Mouse (Mus musculus) macrophage (primary cell): ENCODE results near the gene Fam32a. TPM values are rescaled to one million over a fixed set of nuclear protein-coding genes. Genes with fewer than 3 reads are reported as not detected.

Experiments used
- H3K27ac ChIP-seq: fragments of 350-480 bp; formaldehyde crosslinking; 2 replicates; pipeline ENCODE4 v1.9.0; 2021
- H3K36me3 ChIP-seq: fragments of 350-480 bp; formaldehyde crosslinking; 2 replicates; pipeline ENCODE4 v1.9.0; 2021; ENCODE audit errors: inconsistent target
- H3K4me3 ChIP-seq: fragments of 350-480 bp; formaldehyde crosslinking; 2 replicates; pipeline ENCODE4 v1.9.0; 2021; ENCODE audit errors: inconsistent target
- H3K79me2 ChIP-seq: fragments of 350-480 bp; formaldehyde crosslinking; 2 replicates; pipeline ENCODE4 v1.9.0; 2021; ENCODE audit errors: inconsistent target
- WGBS: methylation state at CpG from one replicate; pipeline ENCODE4 v1.1.7; 2026; ENCODE audit warnings: inconsistent platforms; ENCODE audit not compliant: missing documents; 5-methylcytosine and 5-hydroxymethylcytosine counted together
- polyA plus RNA-seq: library from polyadenylated mRNA; stranded (reverse); fragments of 250-400 nt; gene quantifications from 3 replicates; pipeline ENCODE4 v1.2.4, GENCODE M21; 2018; ENCODE audit warnings: inconsistent platforms
- total RNA-seq, 78 experiments: library from RNA; depleted of rRNA; stranded (reverse); fragments of 250-400 nt; gene quantifications; 1 replicate in 9 of 78; 2 replicates in 24 of 78; 3 replicates in 43 of 78; 4 replicates in 2 of 78; pipeline ENCODE4 v1.2.4; 2018; ENCODE audit warnings: inconsistent platforms in 56 of 78

Gene Fam32a
- total RNA-seq (2018; cell fraction: chromatin; rRNA removed) = 10 to 100 TPM; 14.7 to 41.6 (median 26.0) TPM
- 10 to 100 TPM; 50.2 to 73.9 (median 58.4) TPM for total RNA-seq (2018; cell fraction: cytosol; rRNA removed)
- total RNA-seq (2018; cell fraction: nucleus; rRNA removed) = 10 to 100 TPM; 21.7 to 63.1 (median 34.0) TPM
- 53.0 to 65.8 TPM (median 59.4 TPM) in 3 replicates for polyA plus RNA-seq

DNA sequence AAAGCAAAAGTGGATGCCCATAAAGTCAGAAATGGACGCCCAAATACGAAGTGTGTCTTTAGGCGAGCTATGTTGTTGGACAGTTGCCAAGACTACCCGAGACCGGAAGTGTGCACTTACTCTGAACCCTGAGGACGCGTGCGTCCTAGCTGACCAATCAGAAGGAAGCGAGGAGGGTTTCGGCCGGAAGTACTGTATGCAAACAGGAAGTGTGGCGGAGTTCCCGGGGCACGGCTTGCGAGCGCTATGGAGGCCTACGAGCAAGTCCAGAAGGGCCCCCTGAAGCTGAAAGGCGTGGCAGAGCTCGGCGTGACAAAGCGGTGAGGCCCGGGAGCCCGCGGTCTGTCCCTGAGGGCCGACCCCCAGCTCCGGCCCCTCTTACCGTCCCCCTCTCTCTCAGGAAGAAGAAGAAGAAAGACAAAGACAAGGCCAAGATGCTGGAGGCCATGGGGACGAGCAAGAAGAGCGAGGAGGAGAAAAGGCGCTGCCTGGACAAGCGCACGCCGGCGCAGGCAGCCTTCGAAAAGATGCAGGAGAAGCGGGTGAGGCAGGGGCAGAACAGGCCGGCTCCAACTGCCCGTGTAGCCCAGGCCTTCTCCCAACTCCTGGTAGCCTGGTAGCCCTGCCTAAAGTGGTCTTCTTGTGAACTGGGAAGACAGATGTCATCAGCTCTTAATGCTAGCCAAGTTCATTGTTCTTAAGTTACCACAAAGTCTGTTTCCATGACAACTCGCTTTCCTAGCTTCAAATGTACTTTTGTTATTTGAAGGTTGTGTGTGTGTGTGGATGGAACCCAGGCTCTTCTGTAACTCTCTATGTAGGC, at the start of gene Fam32a:
Gene Fam32a, plus strand, starts transcription at position 190 of the 823 bp plus-strand sequence.
- H3K36me3 ChIP-seq = peaks cover 29% of the 10 kb centered on the region
- WGBS = 14% methylated on average over 39 of the region's 39 CpGs
- peaks cover 27% of the 10 kb centered on the region for H3K79me2 ChIP-seq
- peak within 1 kb of the TSS; percentile 59 for H3K27ac ChIP-seq
- peak within 1 kb of the TSS; percentile 88 for H3K4me3 ChIP-seq

DNA sequence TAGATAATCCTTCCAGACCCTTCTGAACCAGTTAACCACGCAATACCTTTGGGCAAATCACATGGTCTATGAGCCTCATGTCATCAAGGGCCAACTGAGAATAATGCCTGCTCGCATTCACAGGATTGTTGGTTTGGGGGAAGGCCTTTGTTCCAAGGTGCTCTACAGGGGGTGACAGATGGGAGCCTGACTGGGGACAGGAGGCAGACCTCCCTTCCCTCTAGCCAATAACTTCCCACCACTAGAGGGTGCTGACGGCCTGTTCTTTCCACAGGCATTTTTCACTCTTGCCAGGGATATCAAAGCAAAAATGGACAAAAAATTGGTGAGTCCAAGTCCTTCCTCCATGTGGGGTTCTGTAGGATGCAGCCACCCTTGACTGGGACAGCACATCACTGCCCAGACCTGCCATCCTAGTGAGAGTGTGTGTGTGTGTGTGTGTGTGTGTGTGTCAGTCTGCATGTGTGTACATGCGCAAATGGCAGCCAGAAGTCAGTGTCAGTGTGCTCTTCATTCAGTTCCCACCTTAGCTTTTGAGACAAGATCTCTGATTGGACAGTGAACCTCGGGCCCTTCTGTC, 42.1 kb upstream of the Fam32a start:
- H3K79me2 ChIP-seq = no peaks in the 10 kb centered on the region
- 66% methylated on average over 5 of the region's 5 CpGs for WGBS
- peaks cover 66% of the 10 kb centered on the region for H3K36me3 ChIP-seq
- no peak overlapping the region for H3K4me3 ChIP-seq
- H3K27ac ChIP-seq = no peak overlapping the region

DNA sequence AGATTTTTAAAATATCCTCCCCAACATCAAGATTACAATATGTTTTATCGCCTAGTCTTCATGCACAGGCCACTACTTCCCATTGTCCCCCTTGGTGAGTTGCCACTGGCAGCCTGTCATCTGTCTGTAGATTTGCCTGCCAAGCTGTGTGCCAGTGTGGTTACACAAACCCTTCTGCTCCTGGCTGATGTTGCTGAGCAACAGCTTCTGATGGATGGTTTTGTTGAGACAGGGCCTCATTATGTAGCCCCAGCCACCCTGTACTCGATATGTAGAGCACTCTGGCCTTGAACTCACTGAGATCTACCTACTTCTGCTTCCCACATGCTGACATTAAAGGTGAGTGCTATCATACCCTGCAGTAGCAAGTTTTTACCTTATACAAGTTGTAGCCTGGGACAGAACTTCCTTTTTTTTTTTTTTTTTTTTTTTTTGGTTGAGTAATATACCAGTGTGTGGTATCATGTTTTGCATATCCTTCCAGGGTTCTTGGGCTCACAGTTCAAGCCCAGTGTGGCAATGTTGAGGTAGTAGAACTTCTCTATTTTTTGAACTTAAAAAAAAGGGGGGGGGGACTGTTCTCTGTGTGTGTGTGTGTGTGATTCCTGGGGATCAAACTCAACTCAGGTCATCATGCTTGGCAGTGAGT, 35.9 kb upstream of the Fam32a start:
- 14% methylated on average over 2 of the region's 2 CpGs for WGBS
- H3K4me3 ChIP-seq = no peak overlapping the region
- H3K79me2 ChIP-seq = no peaks in the 10 kb centered on the region
- peaks cover 19% of the 10 kb centered on the region; the same call in 1 of the 2 replicates for H3K36me3 ChIP-seq
- no peak overlapping the region for H3K27ac ChIP-seq

DNA sequence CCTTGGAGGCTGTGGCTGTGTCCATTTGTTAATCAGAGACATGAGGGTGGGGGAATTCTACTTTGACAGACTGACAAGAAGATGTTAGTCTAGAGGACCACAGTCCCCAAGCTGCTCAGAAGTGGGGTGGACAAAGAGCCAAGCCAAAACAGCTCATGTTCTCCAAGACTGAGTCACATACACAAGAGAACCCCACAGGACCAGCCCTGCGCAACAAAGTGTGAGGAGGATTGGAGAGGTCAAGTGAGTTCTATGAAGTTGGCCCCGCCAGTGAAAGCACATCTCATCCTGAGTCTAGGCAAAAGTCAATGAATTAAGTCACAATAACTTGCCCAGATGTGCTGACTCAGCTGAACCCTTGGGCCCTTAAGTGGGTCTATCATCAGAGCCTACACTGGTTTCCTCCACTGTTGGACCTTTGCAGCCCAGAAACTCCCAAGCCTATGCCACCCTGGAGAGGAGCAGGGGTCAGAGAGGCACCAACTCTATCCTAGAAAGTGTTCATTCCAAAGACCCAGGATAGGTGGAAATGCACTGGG, 31.7 kb upstream of the Fam32a start:
- Histone ChIP-seq H3K4me3 (no peak overlapping the region), H3K36me3 (no peaks in the 10 kb centered on the region), H3K79me2 (no peaks in the 10 kb centered on the region), H3K27ac (no peak overlapping the region)
- WGBS = 100% methylated on average over 1 of the region's 2 CpGs

DNA sequence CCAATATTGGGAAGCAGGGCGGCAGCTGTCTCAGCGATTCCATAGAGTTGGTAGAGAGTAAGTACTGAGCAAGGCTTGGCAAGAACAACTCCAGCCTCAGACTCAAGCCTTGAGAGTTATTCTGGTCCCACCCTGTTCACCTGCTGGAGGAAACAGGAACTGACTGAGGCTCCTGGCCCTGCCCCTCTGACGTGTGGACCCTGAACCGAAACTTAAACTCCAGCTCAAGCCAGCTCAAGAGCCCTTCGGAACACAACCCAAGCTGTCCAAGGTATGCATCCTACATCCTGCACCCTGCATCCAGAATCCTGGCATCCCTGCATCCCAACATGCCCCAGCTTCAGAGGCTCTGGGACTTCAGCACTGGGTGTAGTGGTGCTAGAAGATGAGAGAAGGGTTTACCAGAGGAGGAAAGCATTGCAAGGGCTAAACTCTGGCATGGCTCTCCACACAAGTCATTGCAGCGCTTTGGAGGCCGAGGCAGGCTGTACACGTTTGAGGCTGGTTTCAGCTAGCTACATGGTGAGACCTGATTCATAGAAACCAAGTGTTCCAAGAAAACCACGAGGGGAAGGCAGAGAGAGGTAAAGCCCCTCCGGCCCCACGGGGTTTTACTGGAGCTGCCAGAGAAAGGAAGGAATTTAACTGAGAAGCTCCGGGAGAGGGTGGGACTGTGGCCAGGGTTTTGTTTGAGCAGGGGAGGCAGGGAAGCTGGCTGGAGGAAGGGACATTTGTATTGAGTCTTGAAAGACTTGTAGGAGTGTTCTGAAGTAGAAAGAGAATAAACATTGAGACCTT, 29.9 kb upstream of the Fam32a start, which contains the start of gene Hsh2d:
Gene Hsh2d, plus strand, starts transcription at position 222 of the 798 bp plus-strand sequence.
- H3K27ac ChIP-seq = no peak within 1 kb of the TSS
- H3K4me3 ChIP-seq = no peak within 1 kb of the TSS; the same call in 1 of the 2 replicates
- H3K36me3 ChIP-seq = no peaks in the 10 kb centered on the region; the same call in 1 of the 2 replicates
- WGBS = 34% methylated on average over 12 of the region's 12 CpGs
- H3K79me2 ChIP-seq = no peaks in the 10 kb centered on the region

DNA sequence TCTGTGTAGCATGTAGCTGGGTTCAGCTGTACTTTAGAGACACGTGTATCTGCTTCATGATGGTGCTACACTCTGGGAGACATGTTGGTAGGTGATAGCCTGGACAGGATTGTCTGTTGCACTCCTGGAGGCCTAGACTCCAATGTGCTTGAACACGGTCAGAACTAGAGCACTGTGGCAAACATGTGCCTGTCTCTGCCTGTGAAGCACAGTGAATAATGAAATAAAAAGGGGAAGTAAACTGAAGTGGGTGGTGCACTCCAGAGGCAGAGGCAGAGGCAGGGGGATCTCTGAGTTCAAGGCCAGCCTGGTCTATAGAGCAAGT, 29.4 kb upstream of the Fam32a start:
- H3K4me3 ChIP-seq = no peak overlapping the region
- no peaks in the 10 kb centered on the region; the same call in 1 of the 2 replicates for H3K36me3 ChIP-seq
- no peaks in the 10 kb centered on the region for H3K79me2 ChIP-seq
- WGBS = 18% methylated on average over 2 of the region's 2 CpGs
- H3K27ac ChIP-seq = no peak overlapping the region

DNA sequence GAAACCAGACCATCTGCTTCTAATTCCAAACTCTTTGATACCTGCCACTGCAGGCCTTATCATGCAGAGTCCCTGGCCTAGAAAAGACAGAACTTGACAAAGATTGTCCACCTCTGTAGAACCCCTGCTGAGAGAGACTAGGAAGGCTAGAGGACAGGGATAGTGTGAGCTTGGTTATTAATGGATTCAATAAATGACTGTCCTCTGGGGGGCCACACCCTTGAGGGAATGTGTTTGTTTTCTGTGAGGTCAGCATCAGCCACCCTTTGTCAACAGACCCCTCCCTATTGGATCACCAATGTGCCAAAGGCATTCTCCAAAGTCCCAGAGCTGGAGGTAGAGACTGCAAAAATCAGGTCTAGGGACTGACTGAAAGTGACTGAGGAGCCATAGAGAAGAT, 27.5 kb upstream of the Fam32a start:
- Histone ChIP-seq H3K36me3 (no peaks in the 10 kb centered on the region; the same call in 1 of the 2 replicates), H3K27ac (no peak overlapping the region), H3K79me2 (no peaks in the 10 kb centered on the region), H3K4me3 (no peak overlapping the region)

DNA sequence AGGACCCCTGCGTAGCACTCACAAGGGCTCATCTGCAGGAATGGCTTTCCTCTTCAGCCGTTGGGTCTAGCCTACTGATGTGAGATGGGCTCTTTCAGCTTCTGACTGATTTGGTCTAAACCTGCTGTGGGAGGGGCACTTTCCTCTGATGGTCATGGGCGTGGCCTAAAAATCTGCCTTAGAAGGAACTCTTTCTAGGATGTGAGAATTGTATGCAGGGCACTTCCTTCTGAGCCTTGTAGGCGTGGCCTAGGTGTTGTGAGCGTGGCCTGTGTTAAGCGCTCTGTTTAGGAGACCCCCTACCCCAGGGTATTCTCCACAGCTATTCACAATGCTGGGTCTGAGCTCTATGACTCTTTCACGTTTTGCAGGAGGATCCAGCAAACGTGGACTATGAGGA, 21.5 kb upstream of the Fam32a start:
- Histone ChIP-seq H3K79me2 (no peaks in the 10 kb centered on the region), H3K4me3 (no peak overlapping the region), H3K27ac (no peak overlapping the region), H3K36me3 (peaks cover 7% of the 10 kb centered on the region; the same call in 1 of the 2 replicates)
- 84% methylated on average over 8 of the region's 8 CpGs for WGBS

DNA sequence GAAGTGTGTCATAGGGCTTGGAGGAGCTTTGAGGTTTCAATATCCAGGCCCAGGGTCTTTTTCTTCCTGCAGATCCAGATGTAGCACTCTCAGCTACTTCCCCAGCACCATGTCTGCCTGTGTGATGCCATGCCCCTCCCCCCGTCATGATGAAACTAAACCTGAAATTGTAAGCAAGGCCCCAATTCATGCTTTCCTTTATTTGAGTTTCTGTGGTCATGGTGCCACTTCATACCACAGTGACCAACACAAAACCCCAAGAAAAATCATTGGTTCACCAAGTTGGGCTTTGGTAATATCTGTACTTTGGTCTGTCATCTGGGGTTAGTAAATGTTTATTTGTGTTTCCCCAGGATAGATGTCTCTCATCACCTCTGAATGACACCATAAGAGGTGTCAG, 10.9 kb upstream of the Fam32a start:
- no peaks in the 10 kb centered on the region for H3K79me2 ChIP-seq
- 60% methylated on average over 1 of the region's 1 CpGs for WGBS
- no peaks in the 10 kb centered on the region for H3K36me3 ChIP-seq
- no peak overlapping the region for H3K27ac ChIP-seq
- no peak overlapping the region for H3K4me3 ChIP-seq

DNA sequence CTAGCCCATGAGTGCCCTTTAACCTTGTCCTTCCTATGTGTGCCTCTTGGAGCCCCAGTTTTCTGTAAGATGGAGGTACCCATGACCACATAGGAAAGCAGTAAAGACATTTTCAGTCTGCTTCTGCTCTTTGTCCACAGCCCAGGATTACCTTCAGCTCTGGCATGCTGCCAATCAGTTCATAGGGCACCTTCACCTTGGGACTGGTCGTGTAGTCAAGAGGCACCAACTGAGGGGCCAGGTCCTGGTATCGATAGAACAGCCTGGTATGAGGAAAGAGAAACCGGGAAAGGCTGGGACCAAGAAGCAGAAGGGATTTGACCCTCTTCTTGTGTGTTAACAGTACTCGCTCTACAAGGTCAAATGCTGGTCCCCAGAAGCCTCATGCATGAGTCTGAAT, 9.3 kb upstream of the Fam32a start:
- no peaks in the 10 kb centered on the region for H3K36me3 ChIP-seq
- H3K27ac ChIP-seq = no peak overlapping the region
- WGBS = 86% methylated on average over 4 of the region's 4 CpGs
- H3K79me2 ChIP-seq = no peaks in the 10 kb centered on the region
- H3K4me3 ChIP-seq = no peak overlapping the region

DNA sequence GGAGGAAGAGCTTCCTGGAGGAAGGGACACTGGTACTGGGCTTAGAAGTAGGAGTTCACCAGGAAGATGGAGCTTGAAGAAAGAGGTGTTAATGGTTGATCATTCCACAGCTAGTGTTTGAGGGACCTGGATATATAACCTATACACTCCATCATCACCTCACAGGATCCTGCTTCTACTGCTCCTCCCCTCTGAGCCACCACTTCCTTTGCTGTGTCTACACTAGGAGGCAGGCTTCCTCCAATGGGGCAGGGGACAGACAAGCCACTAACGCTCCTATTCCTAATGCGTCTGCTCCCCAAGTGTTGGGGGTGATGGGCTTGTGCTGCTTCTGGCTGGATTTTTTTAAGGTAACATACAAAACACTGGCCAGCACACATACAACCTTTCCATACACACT, 8.8 kb upstream of the Fam32a start:
- Histone ChIP-seq H3K4me3 (no peak overlapping the region), H3K79me2 (no peaks in the 10 kb centered on the region), H3K36me3 (no peaks in the 10 kb centered on the region), H3K27ac (no peak overlapping the region)
- 42% methylated on average over 2 of the region's 2 CpGs for WGBS

DNA sequence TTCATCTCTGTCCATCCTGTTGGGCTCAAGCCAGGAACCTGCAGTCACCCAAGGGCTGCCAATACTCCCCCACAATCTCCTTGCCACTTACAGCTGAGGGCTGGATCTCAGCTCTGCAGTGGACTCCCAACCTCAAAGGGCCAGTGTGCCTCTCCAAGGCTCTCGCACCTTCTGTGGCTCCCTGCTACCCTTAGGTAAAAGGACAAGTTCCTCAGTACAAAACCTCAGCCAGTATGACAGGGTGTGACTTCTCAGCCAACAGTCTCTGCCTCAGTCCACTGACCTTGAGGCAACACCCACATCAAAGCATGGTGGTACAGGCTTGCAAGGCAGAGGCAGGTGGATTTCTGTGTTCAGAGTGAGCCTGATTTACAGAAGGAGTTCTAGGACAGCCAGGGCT, 7.7 kb upstream of the Fam32a start:
- H3K27ac ChIP-seq = no peak overlapping the region
- WGBS = 73% methylated on average over 1 of the region's 1 CpGs
- H3K79me2 ChIP-seq = no peaks in the 10 kb centered on the region
- no peaks in the 10 kb centered on the region for H3K36me3 ChIP-seq
- H3K4me3 ChIP-seq = no peak overlapping the region

DNA sequence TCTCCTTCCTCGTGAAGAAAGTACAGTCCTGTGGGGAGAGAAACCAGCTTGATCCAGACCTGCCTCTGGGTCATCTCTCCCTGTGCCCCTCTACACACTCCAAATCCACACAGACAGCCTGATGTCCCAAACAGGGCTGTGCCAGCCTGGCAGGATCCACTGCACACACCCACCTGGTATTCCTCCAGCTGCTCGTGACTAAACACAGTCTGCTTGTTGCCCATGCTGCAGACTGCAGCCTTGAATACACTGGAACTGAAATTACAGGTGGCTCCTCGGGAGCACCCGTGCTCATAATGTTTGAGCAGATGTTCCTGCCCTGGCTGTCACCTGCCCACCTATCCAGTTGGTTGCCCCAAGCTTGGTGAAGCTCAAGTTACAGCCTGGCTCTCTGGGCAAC, 6.8 kb upstream of the Fam32a start, which contains the start of gene Cib3:
Gene Cib3, minus strand, starts transcription at position 87 of the 400 bp plus-strand sequence.
- H3K79me2 ChIP-seq = no peaks in the 10 kb centered on the region
- no peak within 1 kb of the TSS for H3K4me3 ChIP-seq
- 67% methylated on average over 4 of the region's 4 CpGs for WGBS
- H3K36me3 ChIP-seq = no peaks in the 10 kb centered on the region
- H3K27ac ChIP-seq = no peak within 1 kb of the TSS

DNA sequence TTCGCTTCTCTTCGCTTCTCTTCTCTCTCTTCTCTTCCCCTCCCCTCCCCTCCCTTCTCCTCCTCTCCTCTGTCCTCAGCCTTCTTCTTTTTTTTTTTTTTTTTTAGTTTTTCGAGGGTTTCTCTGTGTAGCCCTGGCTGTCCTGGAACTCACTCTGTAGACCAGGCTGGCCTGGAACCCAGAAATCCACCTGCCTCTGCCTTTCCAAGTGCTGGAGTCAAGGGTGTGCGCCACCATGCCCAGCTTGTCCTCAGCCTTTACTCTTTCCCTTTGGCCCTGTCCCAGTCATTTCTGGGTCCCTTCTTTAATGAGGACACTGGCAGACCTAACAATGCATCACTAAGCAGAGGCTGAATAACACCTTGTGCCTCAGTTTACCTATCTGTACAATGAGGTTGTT, 6.0 kb upstream of the Fam32a start, which contains the start of gene Gm11034:
Gene Gm11034, minus strand, starts transcription at position 101 of the 400 bp plus-strand sequence.
- WGBS = 100% methylated on average over 2 of the region's 4 CpGs
- H3K4me3 ChIP-seq = no peak within 1 kb of the TSS
- no peak within 1 kb of the TSS for H3K27ac ChIP-seq
- no peaks in the 10 kb centered on the region for H3K36me3 ChIP-seq
- no peaks in the 10 kb centered on the region for H3K79me2 ChIP-seq
